26 mouse cellular contexts compared by ENCODE assay signal in the genomic region with DNA sequence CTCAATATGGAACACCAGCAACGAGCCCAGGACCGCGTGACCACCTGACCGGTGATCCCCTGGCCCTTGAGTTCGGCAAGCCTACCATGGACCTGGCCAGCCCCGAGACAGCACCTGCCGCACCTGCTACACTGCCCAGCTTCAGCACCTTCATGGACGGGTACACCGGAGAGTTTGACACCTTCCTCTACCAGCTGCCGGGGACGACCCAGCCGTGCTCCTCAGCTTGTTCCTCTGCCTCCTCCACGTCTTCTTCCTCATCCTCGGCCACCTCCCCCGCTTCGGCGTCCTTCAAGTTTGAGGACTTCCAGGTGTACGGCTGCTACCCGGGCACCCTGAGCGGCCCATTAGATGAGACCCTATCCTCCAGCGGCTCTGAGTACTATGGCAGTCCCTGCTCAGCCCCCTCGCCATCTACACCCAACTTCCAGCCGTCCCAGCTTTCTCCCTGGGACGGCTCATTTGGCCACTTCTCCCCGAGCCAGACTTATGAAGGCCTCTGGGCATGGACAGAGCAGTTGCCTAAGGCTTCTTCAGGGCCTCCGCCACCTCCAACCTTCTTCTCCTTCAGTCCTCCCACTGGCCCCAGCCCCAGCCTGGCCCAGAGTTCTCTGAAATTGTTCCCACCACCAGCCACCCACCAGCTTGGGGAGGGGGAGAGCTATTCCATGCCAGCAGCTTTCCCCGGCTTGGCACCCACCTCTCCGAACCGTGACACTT. TPM values are rescaled to one million over a fixed set of nuclear protein-coding genes. Genes with fewer than 3 reads are reported as not detected.
DNase-seq lines count a peak whose midpoint lies in the region; TF ChIP-seq lines count a peak whose summit lies in the region.
"Had no signal": no experiment of that assay in that cellular context is flagged by ENCODE, and none has a peak within 500 bp of the region (broad histone marks: within the 10 kb centered on the region; RNA-seq: fewer than 3 reads in every experiment).

No protein-coding gene starts in this region.

- peak; percentile 95 for DNase-seq in heart, adult 11 months
- DNase-seq in heart, adult 2 months = no peak
- DNase-seq in left cerebral cortex, adult 2 months (ENCODE audit: extremely low spot score in 1 of 2, low spot score in 2 of 2) = no peak
- no peak for DNase-seq in left cerebral cortex, adult 18-20 months (ENCODE audit: low spot score in 2 of 2)
- DNase-seq in thymus, adult 2 months = no peak
- no peak for DNase-seq in thymus, postnatal 0 days (ENCODE audit: low spot score)
- no peak for DNase-seq in adipocyte (ENCODE audit: low spot score)
- DNase-seq: adrenal gland, adult 8-10 months; adrenal gland, postnatal 25 days; cerebellum, adult 11-12 months; cerebellum, adult 8-10 months; cerebellum, postnatal 10 days; cerebellum, postnatal 36 days; gastrocnemius, postnatal 25 days; heart, postnatal 10 days; heart, postnatal 36 days had no signal

- H3K27ac ChIP-seq in heart, adult 2 months = no peak overlapping the region
- no peak overlapping the region; the same call in 1 of the 2 replicates for H3K27ac ChIP-seq in left cerebral cortex, adult 2 months
- no peak overlapping the region for H3K27ac ChIP-seq in thymus, adult 2 months (ENCODE audit: control insufficient read depth, insufficient read depth, low read length)
- H3K27ac ChIP-seq in olfactory bulb, adult 2 months (ENCODE audit: insufficient read depth, low read depth, low read length) = peak overlapping the region; percentile 64; the same call in 1 of the 2 replicates
- H3K27ac ChIP-seq: forebrain, embryonic 10.5 days; forebrain, embryonic 13.5 days; heart, embryonic 15.5 days; hindbrain, embryonic 14.5 days; hindbrain, postnatal 0 days had no signal

- no peaks in the 10 kb centered on the region for H3K27me3 ChIP-seq in heart, adult 2 months (ENCODE audit: control insufficient read depth, insufficient read depth, low read length)
- no peaks in the 10 kb centered on the region for H3K27me3 ChIP-seq in thymus, adult 2 months (ENCODE audit: control insufficient read depth, insufficient read depth, low read length)
- H3K27me3 ChIP-seq: heart, embryonic 12.5 days; heart, embryonic 15.5 days had no signal

- TF ChIP-seq POLR2A in heart, adult 2 months (IDR thresholded peaks at IDR 0.05; ENCODE audit: insufficient read depth, low read depth, low read length) = no peak
- no peak for TF ChIP-seq POLR2A in thymus, adult 2 months (IDR thresholded peaks at IDR 0.05; ENCODE audit: control insufficient read depth, extremely low read depth, insufficient read depth, low read length, poor library complexity)
- TF ChIP-seq POLR2A in olfactory bulb, adult 2 months (IDR thresholded peaks at IDR 0.05; ENCODE audit: insufficient read depth, low read depth, low read length) = no peak

- no peak for TF ChIP-seq EP300 in heart, adult 2 months (IDR thresholded peaks at IDR 0.05; ENCODE audit: insufficient read depth, low read depth, low read length)

- H3K9ac ChIP-seq in heart, adult 2 months (ENCODE audit: low read depth, low read length) = no peak overlapping the region
- H3K9ac ChIP-seq: forebrain, embryonic 13.5 days; heart, embryonic 15.5 days; hindbrain, embryonic 14.5 days had no signal

- H3K4me1 ChIP-seq in heart, adult 2 months (ENCODE audit: control insufficient read depth, insufficient read depth, low read length) = peaks cover 12% of the 10 kb centered on the region
- peaks cover 44% of the 10 kb centered on the region for H3K4me1 ChIP-seq in thymus, adult 2 months (replicated peaks; ENCODE audit: control insufficient read depth, insufficient read depth, low read length)
- peaks cover 51% of the 10 kb centered on the region for H3K4me1 ChIP-seq in olfactory bulb, adult 2 months (ENCODE audit: control insufficient read depth, insufficient read depth, low read length)

- no peak overlapping the region for H3K4me3 ChIP-seq in heart, adult 2 months
- peak overlapping the region; percentile 17 for H3K4me3 ChIP-seq in left cerebral cortex, adult 2 months
- H3K4me3 ChIP-seq in thymus, adult 2 months (ENCODE audit: control insufficient read depth, insufficient read depth, low read length) = peak overlapping the region; percentile 17; the same call in 1 of the 2 replicates
- H3K4me3 ChIP-seq in olfactory bulb, adult 2 months (ENCODE audit: insufficient read depth, low read depth, low read length) = peak overlapping the region; percentile 41
- H3K4me3 ChIP-seq: forebrain, embryonic 10.5 days; forebrain, embryonic 13.5 days; heart, embryonic 12.5 days; heart, embryonic 15.5 days had no signal

- H3K79me2 ChIP-seq in heart, adult 2 months (replicated peaks; ENCODE audit: control insufficient read depth, insufficient read depth, low read length) = no peaks in the 10 kb centered on the region

- intact Hi-C loops in heart, adult 2 months (cut with DNase I) = no loop called here
- intact Hi-C loops in left cerebral cortex, adult 2 months (cut with DNase I) = no loop called here

- WGBS in heart, adult 2 months = 90% methylated on average over 29 of the region's 29 CpGs
- WGBS in thymus, adult 2 months = 96% methylated on average over 29 of the region's 29 CpGs
- 82% methylated on average over 29 of the region's 29 CpGs for WGBS in olfactory bulb, adult 2 months

- TF ChIP-seq CTCF in heart, adult 2 months (IDR thresholded peaks at IDR 0.05) = no peak
- TF ChIP-seq CTCF in left cerebral cortex, adult 2 months (IDR thresholded peaks at IDR 0.05) = no peak
- no peak for TF ChIP-seq CTCF in thymus, adult 2 months (IDR thresholded peaks at IDR 0.05; ENCODE audit: borderline replicate concordance, control insufficient read depth, extremely low read depth, insufficient read depth, low read length, poor library complexity)
- TF ChIP-seq CTCF in olfactory bulb, adult 2 months (IDR thresholded peaks at IDR 0.05; ENCODE audit: insufficient read depth, low read depth, low read length) = no peak

- H3K36me3 ChIP-seq in heart, adult 2 months (ENCODE audit: control insufficient read depth, insufficient read depth, low read length) = no peaks in the 10 kb centered on the region
- H3K36me3 ChIP-seq in thymus, adult 2 months (ENCODE audit: control insufficient read depth, insufficient read depth, low read length) = peaks cover 16% of the 10 kb centered on the region

RNA-seq across cellular contexts. Expression of gene Atg101, which starts 13.8 kb away (rescaled TPM):
- 10 to 100 TPM; 21.2 to 22.4 TPM for total RNA-seq in heart, adult 2 months (2021)
- polyA plus RNA-seq in heart, adult 2 months (2012; rRNA removed) = 26.4 and 29.3 TPM in 2 replicates
- 10 to 100 TPM; 41.9 to 44.5 TPM for total RNA-seq in left cerebral cortex, adult 2 months (2021)
- 10 to 100 TPM; 45.5 to 53.6 TPM for total RNA-seq in left cerebral cortex, adult 18-20 months (2021)
- 68.5 and 75.2 TPM in 2 replicates for polyA plus RNA-seq in thymus, adult 2 months (2012; rRNA removed)
- 95.1 and 103 TPM in 2 replicates for polyA plus RNA-seq in thymus, postnatal 0 days (2015; fragmentation: Nextera tagmentation; extraction: Ambion mirVana)
- not detected in 2 replicates for polyA plus RNA-seq in olfactory bulb, adult 2 months (2012; ENCODE audit: insufficient read depth, insufficient read length, low replicate concordance, missing spikeins)

RNA-seq across cellular contexts. Expression of gene Nr4a1, which starts 16.2 kb away (rescaled TPM):
- 10 to 100 TPM; 12.1 to 45.3 TPM for total RNA-seq in heart, adult 2 months (2021)
- 17.0 and 23.8 TPM in 2 replicates for polyA plus RNA-seq in heart, adult 2 months (2012; rRNA removed)
- total RNA-seq in left cerebral cortex, adult 2 months (2021) = 100 to 1,000 TPM; 155 to 210 TPM
- 100 to 1,000 TPM; 171 to 181 TPM for total RNA-seq in left cerebral cortex, adult 18-20 months (2021)
- polyA plus RNA-seq in thymus, adult 2 months (2012; rRNA removed) = 164 TPM in 2 replicates
- 24.4 and 27.4 TPM in 2 replicates for polyA plus RNA-seq in thymus, postnatal 0 days (2015; fragmentation: Nextera tagmentation; extraction: Ambion mirVana)
- not detected in 2 replicates for polyA plus RNA-seq in olfactory bulb, adult 2 months (2012; ENCODE audit: insufficient read depth, insufficient read length, low replicate concordance, missing spikeins)

RNA-seq across cellular contexts. Expression of gene 6030408B16Rik, which starts 22.8 kb away (rescaled TPM):
- 1 to 10 TPM in 1 of 2 experiments, under 1 TPM in 1; 0.70 to 1.1 TPM for total RNA-seq in heart, adult 2 months (2021)
- 2.5 and 6.3 TPM in 2 replicates for polyA plus RNA-seq in heart, adult 2 months (2012; rRNA removed)
- under 1 TPM; 0.30 to 0.41 TPM for total RNA-seq in left cerebral cortex, adult 2 months (2021)
- under 1 TPM; 0.40 to 0.42 TPM for total RNA-seq in left cerebral cortex, adult 18-20 months (2021)
- 0.55 and 0.88 TPM in 2 replicates for polyA plus RNA-seq in thymus, adult 2 months (2012; rRNA removed)
- polyA plus RNA-seq in thymus, postnatal 0 days (2015; fragmentation: Nextera tagmentation; extraction: Ambion mirVana) = 0.22 and 0.40 TPM in 2 replicates
- not detected in 2 replicates for polyA plus RNA-seq in olfactory bulb, adult 2 months (2012; ENCODE audit: insufficient read depth, insufficient read length, low replicate concordance, missing spikeins)
- total RNA-seq: gastrocnemius, adult 8-10 months; hindbrain, postnatal 0 days had no signal
- polyA plus RNA-seq: CD4-positive, CD25-positive, alpha-beta regulatory T cell, adult 4 months had no signal

RNA-seq across cellular contexts. Expression of gene Grasp, which starts 46.3 kb away (rescaled TPM):
- total RNA-seq in heart, adult 2 months (2021) = 10 to 100 TPM; 10.9 to 11.5 TPM
- polyA plus RNA-seq in heart, adult 2 months (2012; rRNA removed) = 7.4 and 7.6 TPM in 2 replicates
- total RNA-seq in left cerebral cortex, adult 2 months (2021) = 100 to 1,000 TPM in 1 of 2 experiments, 10 to 100 TPM in 1; 89.7 to 107 TPM
- total RNA-seq in left cerebral cortex, adult 18-20 months (2021) = 100 to 1,000 TPM in 1 of 2 experiments, 10 to 100 TPM in 1; 77.7 to 111 TPM
- 10.2 and 15.4 TPM in 2 replicates for polyA plus RNA-seq in thymus, adult 2 months (2012; rRNA removed)
- polyA plus RNA-seq in thymus, postnatal 0 days (2015; fragmentation: Nextera tagmentation; extraction: Ambion mirVana) = 1.2 TPM in 2 replicates
- not detected in 2 replicates for polyA plus RNA-seq in olfactory bulb, adult 2 months (2012; ENCODE audit: insufficient read depth, insufficient read length, low replicate concordance, missing spikeins)
- polyA plus RNA-seq: activated CD4-positive, CD25-positive, alpha-beta regulatory T cell, adult 4 months had no signal

Comparison
In these comparisons a context has a peak if more than half of its experiments do, and no peak if none do; other contexts are left out.
1. RNA of gene Atg101, which starts 13.8 kb away (polyA plus RNA-seq): 95.1 to 103 TPM in thymus, postnatal 0 days, 68.5 to 75.2 TPM in thymus, adult 2 months and 26.4 to 29.3 TPM in heart, adult 2 months; not detected in olfactory bulb, adult 2 months; every median in the first group is over 10 times any median in the second.